Mouse (Mus musculus): ENCODE data around the gene Cyb561d2.
A peak's percentile ranks its signal among the peaks of the same experiment; 100 is the strongest.

- TF ChIP-seq CTCF (IDR thresholded peaks at IDR 0.05; ENCODE audit: control insufficient read depth, insufficient read depth, low read length) (no peak), POLR2A (IDR thresholded peaks at IDR 0.05; ENCODE audit: borderline replicate concordance, control insufficient read depth, low read depth, low read length) (0 out of 2 replicates have a peak, but pooled peaks have one; percentile 5)
Measured at GRCm38 (mm10) chr9:107539940-107540339, 2.1 kb downstream of the Cyb561d2 start.

All from bone marrow, adult 2 months (tissue).